Mouse (Mus musculus): ENCODE data around the gene Rcan2. TPM values are rescaled to one million over a fixed set of nuclear protein-coding genes. Genes with fewer than 3 reads are reported as not detected.
A peak's percentile ranks its signal among the peaks of the same experiment; 100 is the strongest.

Gene Rcan2
- polyA plus RNA-seq, 1 experiment, result not detected

DNA sequence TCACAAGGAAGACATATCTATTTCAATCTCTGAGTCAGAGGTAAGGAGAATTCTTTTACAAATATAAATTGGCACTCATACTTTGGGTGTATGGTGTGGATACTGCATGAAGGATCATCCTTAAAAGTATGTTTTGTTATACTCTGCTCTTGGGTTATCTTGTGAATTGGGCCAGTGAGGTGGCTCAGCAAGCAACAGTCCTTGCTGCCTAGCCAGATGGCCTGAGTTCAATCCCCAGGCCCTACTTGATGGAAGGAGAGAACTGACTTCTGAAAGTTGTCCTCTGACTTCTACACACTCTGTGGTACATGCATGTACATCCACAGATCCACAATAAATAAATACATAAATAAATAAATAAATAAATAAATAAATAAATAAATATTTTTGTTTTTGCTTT is 225.6 kb downstream of the Rcan2 start:
- Histone ChIP-seq H3K4me1 (ENCODE audit: control insufficient read depth, insufficient read depth, low read length) (peaks cover 15% of the 10 kb centered on the region), H3K27ac (ENCODE audit: insufficient read depth, low read depth, low read length) (peak overlapping the region; percentile 97), H3K4me3 (ENCODE audit: insufficient read depth, low read depth, low read length) (no peak overlapping the region)
- TF ChIP-seq CTCF (IDR thresholded peaks at IDR 0.05; ENCODE audit: insufficient read depth, low read depth, low read length) (no peak), POLR2A (IDR thresholded peaks at IDR 0.05; ENCODE audit: insufficient read depth, low read depth, low read length) (no peak)

DNA sequence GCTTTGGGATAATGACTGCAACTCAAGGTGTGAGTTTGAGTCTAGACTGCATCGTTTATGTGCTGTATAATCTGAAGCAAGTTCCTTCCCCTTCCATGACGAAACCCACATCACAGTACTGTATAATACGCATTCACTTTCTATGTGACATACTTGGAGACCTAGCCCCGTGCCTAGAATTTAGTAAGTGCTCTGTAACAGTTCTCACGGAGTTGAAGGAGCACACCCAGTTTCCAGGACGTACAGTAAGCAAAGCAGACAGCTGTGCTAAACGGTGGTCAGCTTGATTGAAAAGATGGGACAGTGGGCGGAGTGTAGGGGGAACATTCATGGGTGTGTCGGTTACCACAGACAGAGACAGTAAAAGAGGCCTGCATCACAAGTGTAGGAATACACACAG is 226.2 kb downstream of the Rcan2 start:
- TF ChIP-seq CTCF (IDR thresholded peaks at IDR 0.05; ENCODE audit: insufficient read depth, low read depth, low read length) (no peak), POLR2A (IDR thresholded peaks at IDR 0.05; ENCODE audit: insufficient read depth, low read depth, low read length) (no peak)
- 79% methylated on average over 9 of the region's 9 CpGs for WGBS
- H3K4me3 ChIP-seq (ENCODE audit: insufficient read depth, low read depth, low read length), result no peak overlapping the region
- H3K4me1 ChIP-seq (ENCODE audit: control insufficient read depth, insufficient read depth, low read length), result peaks cover 15% of the 10 kb centered on the region
- 0 out of 2 replicates have a peak overlapping the region, but pooled peaks have one; percentile 9 for H3K27ac ChIP-seq (ENCODE audit: insufficient read depth, low read depth, low read length)

DNA sequence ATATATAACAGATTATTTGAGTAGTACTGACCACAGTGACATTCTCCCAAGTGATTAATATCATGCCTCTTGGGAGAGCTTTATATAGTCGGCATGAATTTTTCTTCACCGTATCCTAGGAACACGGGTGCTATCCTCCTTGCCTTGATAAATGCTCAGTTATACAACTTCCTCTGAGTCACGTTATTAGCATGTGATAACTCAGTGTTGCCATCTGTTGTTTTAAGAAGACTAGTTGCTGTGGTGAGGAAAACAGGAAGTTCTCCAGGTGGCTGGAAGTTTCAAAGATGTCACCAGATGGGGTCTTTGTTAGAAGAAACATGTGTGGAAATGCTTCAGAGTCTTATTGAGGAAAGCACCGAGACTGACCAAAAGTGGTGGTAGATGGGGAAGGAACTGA is 228.5 kb downstream of the Rcan2 start:
- WGBS, result 34% methylated on average over 5 of the region's 5 CpGs
- Histone ChIP-seq H3K4me1 (ENCODE audit: control insufficient read depth, insufficient read depth, low read length) (peaks cover 15% of the 10 kb centered on the region), H3K4me3 (ENCODE audit: insufficient read depth, low read depth, low read length) (no peak overlapping the region), H3K27ac (ENCODE audit: insufficient read depth, low read depth, low read length) (no peak overlapping the region; the same call in 1 of the 2 replicates)
- TF ChIP-seq POLR2A (IDR thresholded peaks at IDR 0.05; ENCODE audit: insufficient read depth, low read depth, low read length) (no peak), CTCF (IDR thresholded peaks at IDR 0.05; ENCODE audit: insufficient read depth, low read depth, low read length) (no peak)

DNA sequence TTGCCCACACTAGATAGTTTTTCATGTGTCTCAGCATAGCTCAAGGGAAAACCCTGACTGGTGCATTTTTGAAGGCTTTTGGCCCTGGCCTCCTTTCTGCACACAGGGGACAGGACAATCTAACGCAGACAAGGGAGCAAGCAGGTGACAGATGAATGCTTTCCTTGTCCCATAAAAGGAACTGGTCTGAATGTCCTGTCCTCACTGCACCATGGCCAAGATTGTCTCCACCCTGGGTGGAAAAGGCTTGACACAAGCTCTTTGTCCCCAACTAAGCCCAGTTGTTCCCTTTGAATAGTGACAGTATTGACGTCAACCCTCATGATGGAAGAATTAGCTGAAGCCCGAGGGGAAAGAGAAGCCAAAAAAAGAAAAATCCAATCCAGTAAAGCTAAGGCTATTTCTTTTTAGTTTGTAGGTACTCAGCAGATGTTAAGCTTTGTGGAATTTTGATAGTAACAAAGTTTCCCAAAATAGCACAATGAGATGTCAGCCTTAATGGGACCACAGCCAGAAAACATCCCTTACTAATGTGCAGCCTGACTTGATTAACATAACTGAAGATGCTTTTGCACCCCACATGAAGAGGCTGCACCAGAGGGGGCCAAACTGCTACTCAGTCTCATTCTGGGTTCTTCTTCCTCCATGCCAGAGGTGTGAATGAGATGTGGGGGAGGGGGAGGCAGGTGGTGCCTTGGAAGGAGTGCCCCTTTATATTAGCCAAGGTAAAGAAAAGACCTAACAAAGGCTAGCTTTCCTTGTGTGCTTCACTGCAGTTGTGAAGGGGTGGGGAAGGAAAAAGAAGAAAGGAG is 229.8 kb downstream of the Rcan2 start:
- Histone ChIP-seq H3K4me3 (ENCODE audit: insufficient read depth, low read depth, low read length) (no peak overlapping the region), H3K27ac (ENCODE audit: insufficient read depth, low read depth, low read length) (peak overlapping the region; percentile 52), H3K4me1 (ENCODE audit: control insufficient read depth, insufficient read depth, low read length) (peaks cover 12% of the 10 kb centered on the region)
- 21% methylated on average over 3 of the region's 3 CpGs for WGBS
- TF ChIP-seq CTCF (IDR thresholded peaks at IDR 0.05; ENCODE audit: insufficient read depth, low read depth, low read length), result no peak
- TF ChIP-seq POLR2A (IDR thresholded peaks at IDR 0.05; ENCODE audit: insufficient read depth, low read depth, low read length), result no peak

DNA sequence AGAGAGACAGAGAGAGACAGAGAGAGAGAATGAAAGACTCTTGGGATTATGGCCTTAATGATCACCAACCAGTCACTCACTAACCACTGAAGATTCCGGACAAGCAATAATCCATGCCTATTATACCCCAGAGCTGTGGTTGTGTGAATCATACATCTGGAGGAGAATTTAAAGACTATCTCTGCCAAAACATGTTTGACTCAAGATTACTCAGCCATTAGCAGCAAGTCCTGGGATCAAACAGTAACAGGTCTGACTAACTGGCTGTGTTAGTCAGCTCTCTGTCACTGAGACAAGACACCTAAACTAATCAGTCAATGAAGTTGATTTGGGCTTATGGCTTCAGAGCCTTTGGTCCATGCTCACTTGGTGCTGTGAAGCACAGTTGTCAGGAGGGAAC is 233.9 kb downstream of the Rcan2 start:
- WGBS, result 47% methylated on average over 1 of the region's 1 CpGs
- Histone ChIP-seq H3K27ac (ENCODE audit: insufficient read depth, low read depth, low read length) (no peak overlapping the region), H3K4me1 (ENCODE audit: control insufficient read depth, insufficient read depth, low read length) (peaks cover 8% of the 10 kb centered on the region), H3K4me3 (ENCODE audit: insufficient read depth, low read depth, low read length) (no peak overlapping the region)
- TF ChIP-seq POLR2A (IDR thresholded peaks at IDR 0.05; ENCODE audit: insufficient read depth, low read depth, low read length) (no peak), CTCF (IDR thresholded peaks at IDR 0.05; ENCODE audit: insufficient read depth, low read depth, low read length) (no peak)

DNA sequence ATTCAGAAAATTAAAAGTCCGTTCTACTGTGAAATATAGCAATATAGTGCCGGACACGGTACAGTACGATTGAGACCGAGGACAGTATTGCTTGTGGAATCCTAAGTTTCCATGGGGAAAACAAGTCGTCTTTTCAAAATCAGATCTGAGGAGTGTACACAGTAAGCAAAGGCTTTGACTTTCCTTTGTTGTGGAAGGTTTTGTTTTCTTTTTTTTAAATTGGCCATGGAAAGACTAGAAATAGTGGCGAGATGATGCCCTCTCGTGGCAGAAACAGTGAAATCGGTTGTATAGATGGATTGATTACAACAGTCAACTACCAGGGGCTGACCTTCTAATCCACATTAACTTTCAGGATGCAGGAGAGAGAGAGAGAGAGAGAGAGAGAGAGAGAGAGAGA is 237.5 kb downstream of the Rcan2 start:
- H3K4me3 ChIP-seq (ENCODE audit: insufficient read depth, low read depth, low read length), result no peak overlapping the region
- WGBS, result 51% methylated on average over 9 of the region's 9 CpGs
- TF ChIP-seq CTCF (IDR thresholded peaks at IDR 0.05; ENCODE audit: insufficient read depth, low read depth, low read length) (no peak), POLR2A (IDR thresholded peaks at IDR 0.05; ENCODE audit: insufficient read depth, low read depth, low read length) (no peak)
- H3K27ac ChIP-seq (ENCODE audit: insufficient read depth, low read depth, low read length), result no peak overlapping the region
- no peaks in the 10 kb centered on the region for H3K4me1 ChIP-seq (ENCODE audit: control insufficient read depth, insufficient read depth, low read length)

DNA sequence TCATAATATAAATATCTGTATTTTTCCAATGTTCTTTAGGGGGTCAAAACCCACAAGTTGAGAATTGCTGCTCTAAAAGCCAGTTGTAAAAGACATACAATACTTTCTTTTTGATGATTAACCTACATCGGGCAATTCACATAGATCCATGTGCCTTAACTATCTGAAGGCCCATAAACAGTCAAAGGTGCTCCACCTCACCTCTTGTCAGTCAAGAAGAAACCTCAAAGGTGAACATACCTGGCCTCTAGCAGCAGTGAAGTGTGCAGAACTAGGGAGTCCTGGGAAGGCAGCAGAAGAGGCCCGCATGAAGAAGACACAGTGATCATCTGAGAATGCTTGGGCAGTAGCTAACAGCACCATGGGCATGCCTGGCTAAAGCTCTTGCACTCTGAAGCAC is 239.3 kb downstream of the Rcan2 start:
- no peaks in the 10 kb centered on the region for H3K4me1 ChIP-seq (ENCODE audit: control insufficient read depth, insufficient read depth, low read length)
- H3K4me3 ChIP-seq (ENCODE audit: insufficient read depth, low read depth, low read length), result no peak overlapping the region
- WGBS, result 95% methylated on average over 2 of the region's 2 CpGs
- H3K27ac ChIP-seq (ENCODE audit: insufficient read depth, low read depth, low read length), result no peak overlapping the region
- TF ChIP-seq CTCF (IDR thresholded peaks at IDR 0.05; ENCODE audit: insufficient read depth, low read depth, low read length) (no peak), POLR2A (IDR thresholded peaks at IDR 0.05; ENCODE audit: insufficient read depth, low read depth, low read length) (no peak)

DNA sequence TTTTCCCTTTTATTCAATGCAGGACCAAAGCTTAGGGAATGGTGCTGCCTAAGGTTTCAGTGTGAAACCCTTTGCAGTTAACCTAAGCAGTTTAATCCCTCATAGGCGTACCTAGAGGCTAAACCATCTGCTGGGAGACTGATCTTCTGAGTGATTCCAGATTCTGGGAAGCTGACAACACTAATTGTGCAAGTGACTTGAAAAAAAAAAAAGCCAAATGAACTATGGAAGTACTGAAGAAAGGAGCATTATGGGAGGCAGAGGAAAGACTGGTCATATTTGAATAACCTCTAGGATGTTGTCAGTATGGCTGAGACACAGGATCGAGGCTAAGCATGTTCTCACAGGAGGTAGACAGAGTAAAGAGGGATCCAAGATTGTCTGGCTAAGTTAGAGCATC is 241.2 kb downstream of the Rcan2 start:
- no peaks in the 10 kb centered on the region for H3K4me1 ChIP-seq (ENCODE audit: control insufficient read depth, insufficient read depth, low read length)
- 86% methylated on average over 2 of the region's 2 CpGs for WGBS
- no peak overlapping the region for H3K27ac ChIP-seq (ENCODE audit: insufficient read depth, low read depth, low read length)
- no peak overlapping the region for H3K4me3 ChIP-seq (ENCODE audit: insufficient read depth, low read depth, low read length)
- TF ChIP-seq CTCF (IDR thresholded peaks at IDR 0.05; ENCODE audit: insufficient read depth, low read depth, low read length) (no peak), POLR2A (IDR thresholded peaks at IDR 0.05; ENCODE audit: insufficient read depth, low read depth, low read length) (no peak)

DNA sequence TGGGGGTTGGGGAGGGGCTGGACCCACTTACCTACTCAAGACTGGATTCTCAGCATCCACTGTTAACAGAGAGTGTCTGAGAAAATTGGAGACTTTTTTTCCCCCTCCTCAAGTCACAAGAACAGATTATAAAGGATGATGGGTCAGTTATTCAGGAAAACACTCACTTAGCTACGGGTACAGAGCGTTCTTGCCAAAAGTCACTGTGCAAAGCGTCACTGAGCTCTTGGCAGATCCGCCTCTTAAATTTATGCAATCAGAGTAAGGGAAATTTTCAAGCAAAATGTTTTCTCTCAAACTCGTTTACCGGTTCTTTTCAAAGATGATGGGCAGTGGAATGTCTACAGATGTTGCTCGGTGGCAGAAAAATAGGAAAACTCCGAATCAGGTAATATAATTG is 241.7 kb downstream of the Rcan2 start:
- TF ChIP-seq CTCF (IDR thresholded peaks at IDR 0.05; ENCODE audit: insufficient read depth, low read depth, low read length) (no peak), POLR2A (IDR thresholded peaks at IDR 0.05; ENCODE audit: insufficient read depth, low read depth, low read length) (no peak)
- WGBS, result 72% methylated on average over 8 of the region's 8 CpGs
- Histone ChIP-seq H3K27ac (ENCODE audit: insufficient read depth, low read depth, low read length) (no peak overlapping the region), H3K4me1 (ENCODE audit: control insufficient read depth, insufficient read depth, low read length) (no peaks in the 10 kb centered on the region), H3K4me3 (ENCODE audit: insufficient read depth, low read depth, low read length) (no peak overlapping the region)

All from olfactory bulb, adult 2 months (tissue).